Mouse (Mus musculus): ENCODE results near the gene Gm20518.
A peak's percentile ranks its signal among the peaks of the same experiment; 100 is the strongest.

Gene Gm20518

GRCm38 (mm10) chr16:17896091-17896490, 4.6 kb upstream of the Gm20518 start:
- DNase-seq (ENCODE audit: low spot score) = no peak

GRCm38 (mm10) chr16:17893923-17894322, 2.5 kb upstream of the Gm20518 start, which contains the start of gene Tssk1:
Gene Tssk1, plus strand, starts transcription at chr16:17894223.
- no peak for DNase-seq (ENCODE audit: low spot score)

- peak; percentile 42 for DNase-seq (ENCODE audit: low spot score)
Measured at GRCm38 (mm10) chr16:17892606-17893005, 1.1 kb upstream of the Gm20518 start.

- DNase-seq (ENCODE audit: low spot score) = peak; percentile 81
Measured at GRCm38 (mm10) chr16:17890917-17891566, 429 bp downstream of the Gm20518 start.

GRCm38 (mm10) chr16:17890342-17890727, 1.1 kb downstream of the Gm20518 start:
- DNase-seq (ENCODE audit: low spot score) = no peak

GRCm38 (mm10) chr16:17889689-17890341, 1.7 kb downstream of the Gm20518 start:
- DNase-seq (ENCODE audit: low spot score) = no peak

GRCm38 (mm10) chr16:17884116-17884515, 7.4 kb downstream of the Gm20518 start:
- DNase-seq (ENCODE audit: low spot score) = no peak

- DNase-seq (ENCODE audit: low spot score) = no peak
Measured at GRCm38 (mm10) chr16:17882196-17882595, 9.3 kb downstream of the Gm20518 start.

GRCm38 (mm10) chr16:17879571-17879970, 11.9 kb downstream of the Gm20518 start:
- DNase-seq (ENCODE audit: low spot score) = no peak

- DNase-seq (ENCODE audit: low spot score) = no peak
Measured at GRCm38 (mm10) chr16:17876096-17876495, 15.4 kb downstream of the Gm20518 start.

GRCm38 (mm10) chr16:17875174-17875573, 16.3 kb downstream of the Gm20518 start:
- no peak for DNase-seq (ENCODE audit: low spot score)

- DNase-seq (ENCODE audit: low spot score) = no peak
Measured at GRCm38 (mm10) chr16:17872995-17873394, 18.5 kb downstream of the Gm20518 start.

- no peak for DNase-seq (ENCODE audit: low spot score)
Measured at GRCm38 (mm10) chr16:17871248-17871647, 20.2 kb downstream of the Gm20518 start.

GRCm38 (mm10) chr16:17865770-17866169, 25.7 kb downstream of the Gm20518 start:
- no peak for DNase-seq (ENCODE audit: low spot score)

GRCm38 (mm10) chr16:17865293-17865692, 26.2 kb downstream of the Gm20518 start:
- DNase-seq (ENCODE audit: low spot score) = no peak

GRCm38 (mm10) chr16:17858592-17858991, 32.9 kb downstream of the Gm20518 start:
- no peak for DNase-seq (ENCODE audit: low spot score)

GRCm38 (mm10) chr16:17857157-17857556, 34.3 kb downstream of the Gm20518 start:
- no peak for DNase-seq (ENCODE audit: low spot score)

GRCm38 (mm10) chr16:17853263-17853662, 38.2 kb downstream of the Gm20518 start:
- DNase-seq (ENCODE audit: low spot score) = no peak

GRCm38 (mm10) chr16:17851860-17852259, 39.6 kb downstream of the Gm20518 start:
- no peak for DNase-seq (ENCODE audit: low spot score)

- no peak for DNase-seq (ENCODE audit: low spot score)
Measured at GRCm38 (mm10) chr16:17851331-17851730, 40.1 kb downstream of the Gm20518 start.

- DNase-seq (ENCODE audit: low spot score) = no peak
Measured at GRCm38 (mm10) chr16:17849486-17849885, 42.0 kb downstream of the Gm20518 start.

GRCm38 (mm10) chr16:17848928-17849327, 42.5 kb downstream of the Gm20518 start:
- DNase-seq (ENCODE audit: low spot score) = no peak

- DNase-seq (ENCODE audit: low spot score) = no peak
Measured at GRCm38 (mm10) chr16:17848431-17848830, 43.0 kb downstream of the Gm20518 start.
